Mouse (Mus musculus) telencephalon, adult 2 months (tissue): ENCODE measurements around the gene Atp6v1b1.
"Not testable (repeated sequence)": the region's sequence is repeated elsewhere in the genome, so short reads cannot be mapped to it uniquely, and the experiment has no call there.

Experiments used
- DNase-seq: peaks from one replicate; pipeline ENCODE4 v3.0.0-alpha.2; 2011; ENCODE audit warnings: low read depth, low spot score

Gene Atp6v1b1

DNA sequence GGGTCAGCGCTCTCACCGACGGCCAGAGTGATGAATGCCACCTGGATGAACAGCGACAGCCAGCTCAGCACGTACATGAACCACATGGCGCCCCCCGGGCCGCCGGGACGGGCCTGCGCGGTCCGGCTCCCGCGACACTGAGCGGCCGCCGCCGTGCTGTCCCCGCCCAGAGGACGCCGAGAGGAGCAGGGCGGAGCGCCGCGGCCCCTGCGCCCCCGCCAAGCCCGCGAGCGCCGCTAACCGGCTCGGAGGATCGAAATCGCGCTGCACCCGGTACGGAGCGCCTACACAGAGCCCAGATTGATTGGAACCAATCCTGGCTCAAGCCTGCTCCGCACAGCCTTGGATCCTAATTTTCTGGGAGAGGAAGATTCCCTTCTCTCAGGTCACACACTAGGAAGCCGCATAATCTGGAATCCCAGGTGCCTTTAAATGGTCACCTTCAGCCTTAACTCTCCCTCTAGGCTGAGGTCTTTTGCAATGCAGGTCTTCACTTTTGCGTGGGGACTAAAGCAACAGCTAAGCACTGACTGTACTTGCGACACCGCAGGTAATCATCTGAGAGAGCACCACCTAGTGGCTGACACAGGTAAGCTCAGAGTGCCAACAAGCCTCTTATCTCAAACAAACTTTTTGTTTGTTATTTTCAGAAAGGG lies 33.0 kb downstream of the Atp6v1b1 start, which contains the start of gene Tex261:
Tex261 (minus strand) TSS at position 176 of the 656 bp plus-strand sequence.
- DNase-seq: peak; percentile 88

DNA sequence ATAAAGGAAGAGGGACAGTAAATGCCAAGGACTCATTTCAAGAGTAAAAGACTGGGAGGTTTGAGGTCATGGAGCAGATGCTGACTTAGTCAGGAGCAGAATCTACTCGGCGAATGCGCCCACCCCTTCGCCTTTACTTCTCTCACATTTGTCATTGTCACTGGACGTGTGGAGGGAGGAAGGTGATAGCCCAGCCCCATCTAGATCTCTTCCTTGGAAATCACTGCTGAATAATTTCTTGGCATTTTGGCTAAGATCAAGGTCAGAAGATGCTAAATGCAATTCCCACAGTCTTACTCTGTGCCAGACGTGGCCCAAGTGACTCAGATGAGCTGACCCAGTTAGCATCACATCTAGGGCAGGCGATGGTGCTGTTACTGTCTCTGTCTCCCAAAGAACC lies 35.5 kb downstream of the Atp6v1b1 start:
- no peak for DNase-seq

GRCm38 (mm10) chr6:83779026-83779425 lies 36.2 kb downstream of the Atp6v1b1 start:
- DNase-seq: no peak

DNA sequence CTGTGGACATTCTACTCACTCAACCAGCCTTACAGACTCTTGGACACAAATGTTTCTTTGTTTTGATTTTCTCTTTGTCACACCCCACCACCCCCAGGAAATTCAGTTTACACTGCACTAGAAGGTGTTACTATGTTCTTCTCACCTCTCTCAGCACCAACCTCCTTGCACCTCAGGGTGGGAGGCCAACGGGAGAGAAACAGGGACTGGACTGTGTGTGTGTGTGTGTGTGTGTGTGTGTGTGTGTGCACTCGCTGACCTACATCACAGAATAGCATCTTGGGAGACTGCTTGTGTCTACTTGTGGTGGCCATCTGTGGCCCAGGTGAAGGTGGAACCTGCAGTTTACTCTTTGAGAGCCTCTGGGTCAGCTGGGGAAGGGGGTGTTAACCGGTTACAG lies 43.6 kb downstream of the Atp6v1b1 start:
- no peak for DNase-seq

- DNase-seq: no peak
Measured at GRCm38 (mm10) chr6:83788554-83788953, 45.8 kb downstream of the Atp6v1b1 start.

GRCm38 (mm10) chr6:83790533-83790932 lies 47.7 kb downstream of the Atp6v1b1 start:
- DNase-seq: not testable (repeated sequence)

- no peak for DNase-seq
Measured at GRCm38 (mm10) chr6:83791251-83791890, 48.6 kb downstream of the Atp6v1b1 start.

DNA sequence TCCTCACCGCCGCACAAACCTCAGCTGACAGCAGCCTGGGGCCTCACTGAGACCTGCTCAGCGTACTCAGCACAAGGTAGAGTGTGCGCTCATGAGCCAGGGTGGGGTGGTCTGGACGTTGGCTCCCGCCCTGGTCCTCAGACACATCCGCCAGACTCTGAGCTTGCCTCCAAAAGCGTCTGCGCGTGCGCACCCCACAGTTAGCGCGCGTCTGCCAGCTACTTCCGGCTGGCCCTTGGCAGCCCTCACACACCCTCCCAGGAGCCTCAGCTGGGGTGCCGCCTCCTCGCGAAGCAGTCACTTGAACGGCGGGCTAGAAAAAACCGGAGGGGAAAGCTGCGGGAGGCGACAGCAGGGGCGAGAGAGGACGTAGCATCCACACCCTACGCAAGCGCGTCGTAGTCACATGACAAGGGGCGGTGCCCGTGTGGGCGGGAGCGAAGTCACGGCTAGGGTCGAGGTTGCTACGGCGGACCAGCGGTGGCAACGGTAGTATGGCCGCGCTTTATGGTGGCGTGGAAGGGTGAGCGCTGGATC lies 52.0 kb downstream of the Atp6v1b1 start, which contains the start of gene Nagk:
Nagk (plus strand) TSS at position 223 of the 537 bp plus-strand sequence.
- peak; percentile 94 for DNase-seq

GRCm38 (mm10) chr6:83795492-83795900 lies 52.7 kb downstream of the Atp6v1b1 start:
- DNase-seq: peak; percentile 58

DNA sequence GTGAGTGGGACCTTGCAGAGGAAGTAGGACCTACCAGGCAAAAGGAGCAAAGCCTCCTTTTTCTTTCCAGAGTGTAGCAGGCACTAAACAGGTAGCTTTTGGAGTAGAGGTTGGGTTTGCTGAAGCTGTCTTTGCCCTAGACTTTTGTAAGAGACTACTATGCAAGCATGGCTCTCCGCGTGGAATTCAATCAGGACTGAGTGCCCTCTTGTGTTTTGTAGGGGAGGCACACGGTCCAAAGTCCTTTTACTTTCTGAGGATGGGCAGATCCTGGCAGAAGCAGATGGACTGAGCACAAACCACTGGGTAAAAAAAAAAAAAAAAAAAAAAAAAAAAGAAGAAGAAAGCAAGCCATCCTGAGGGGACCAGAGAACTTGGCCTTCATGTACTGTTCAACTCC lies 53.9 kb downstream of the Atp6v1b1 start:
- no peak for DNase-seq

DNA sequence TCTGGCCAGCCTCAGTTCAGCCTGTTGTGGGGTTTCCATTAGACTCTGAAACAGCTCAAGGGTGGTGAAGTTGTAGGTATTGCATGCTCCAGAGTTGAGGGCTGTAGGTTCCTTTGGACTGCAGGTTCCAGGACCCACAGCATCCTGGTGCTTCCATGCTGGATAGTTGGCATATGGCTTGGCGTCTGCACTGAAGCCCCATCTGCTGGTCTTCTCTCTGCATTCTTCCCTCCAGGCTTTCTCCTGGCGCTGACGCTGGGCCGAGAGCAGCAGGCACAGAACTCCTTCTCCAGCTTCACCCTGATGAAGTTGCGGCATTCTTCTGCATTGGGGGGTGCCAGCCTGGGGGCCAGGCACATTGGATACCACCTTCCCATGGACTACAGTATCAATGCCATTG lies 59.2 kb downstream of the Atp6v1b1 start:
- no peak for DNase-seq

GRCm38 (mm10) chr6:83802846-83803245 lies 60.1 kb downstream of the Atp6v1b1 start:
- DNase-seq: no peak
